Mouse (Mus musculus) thymus, adult 2 months (tissue): ENCODE measurements around the gene Mamdc2.

ENCODE experiments used
- CTCF ChIP-seq: fragments of 200-500 bp; IDR thresholded peaks from 2 replicates; pipeline ENCODE4 v1.5.1; 2012; ENCODE audit warnings: mild to moderate bottlenecking, control low read depth, low read length, moderate library complexity, borderline replicate concordance; ENCODE audit not compliant: control insufficient read depth, poor library complexity, insufficient read depth; ENCODE audit errors: extremely low read depth
- POLR2A ChIP-seq: fragments of 200-500 bp; IDR thresholded peaks from 2 replicates; pipeline ENCODE4 v1.6.1; 2012; ENCODE audit warnings: mild to moderate bottlenecking, low read length, control low read depth, moderate library complexity; ENCODE audit not compliant: control insufficient read depth, poor library complexity, insufficient read depth; ENCODE audit errors: extremely low read depth

- TF ChIP-seq CTCF (no peak), POLR2A (no peak)
These were observed 74.5 kb downstream of the Mamdc2 start for GRCm38 (mm10) chr19:23373728-23374127.
